Mouse (Mus musculus) limb, embryonic 15.5 days (tissue): ENCODE measurements around the gene Dnajc30. TPM values are rescaled to one million over a fixed set of nuclear protein-coding genes. Genes with fewer than 3 reads are reported as not detected.

ENCODE experiments used
- ATAC-seq: fragments of 200-750 bp; cut with Nextera tagmentation; 2 replicates; pipeline ENCODE4 v1.8.0; 2017; ENCODE audit warnings: low read depth, moderate TSS enrichment; ENCODE audit not compliant: insufficient number of reproducible peaks, low FRiP score, low TSS enrichment
- H3K27ac ChIP-seq: fragments of 300-500 bp; sonication (generic); 2 replicates; pipeline ENCODE4 v1.5.1; 2015; ENCODE audit warnings: moderate library complexity, mild to moderate bottlenecking, inconsistent platforms
- H3K27me3 ChIP-seq: fragments of 300-500 bp; sonication (generic); 2 replicates; pipeline ENCODE4 v1.6.1; 2015; ENCODE audit warnings: inconsistent platforms
- H3K36me3 ChIP-seq: fragments of 300-500 bp; sonication (generic); 2 replicates; pipeline ENCODE4 v1.6.1; 2015; ENCODE audit warnings: inconsistent platforms
- H3K4me1 ChIP-seq: fragments of 300-500 bp; sonication (generic); 2 replicates; pipeline ENCODE4 v1.6.1; 2015; ENCODE audit warnings: inconsistent platforms
- H3K4me2 ChIP-seq: fragments of 300-500 bp; sonication (generic); 2 replicates; pipeline ENCODE4 v1.6.1; 2015; ENCODE audit warnings: mild to moderate bottlenecking, inconsistent platforms
- H3K4me3 ChIP-seq: fragments of 300-500 bp; sonication (generic); 2 replicates; pipeline ENCODE4 v1.5.1; 2015; ENCODE audit warnings: mild to moderate bottlenecking, inconsistent platforms
- H3K9ac ChIP-seq: fragments of 300-500 bp; sonication (generic); 2 replicates; pipeline ENCODE4 v1.6.1; 2015; ENCODE audit warnings: inconsistent platforms
- H3K9me3 ChIP-seq: fragments of 300-500 bp; sonication (generic); 2 replicates; pipeline ENCODE4 v1.6.1; 2016; ENCODE audit warnings: inconsistent platforms
- WGBS: fragments of 180-500 bp; shearing (Covaris S2); methylation state at CpG from one replicate; pipeline ENCODE4 v1.1.7; 2015; 5-methylcytosine and 5-hydroxymethylcytosine counted together
- polyA plus RNA-seq: library from polyadenylated mRNA; unstranded; fragments of >200 nt; fragmentation: Nextera tagmentation; extraction: Ambion mirVana; gene quantifications from 2 replicates; pipeline ENCODE4 v1.2.1, GENCODE M21; 2015

Gene Dnajc30
- polyA plus RNA-seq, 1 experiment from 2014 or later = 33.3 TPM

GRCm38 (mm10) chr5:135115241-135115640 lies 51.2 kb downstream of the Dnajc30 start:
- H3K9me3 ChIP-seq = no peaks in the 10 kb centered on the region
- H3K4me2 ChIP-seq = no peak overlapping the region
- H3K9ac ChIP-seq = no peak overlapping the region
- no peak overlapping the region for H3K27ac ChIP-seq
- no peak for ATAC-seq
- no peaks in the 10 kb centered on the region for H3K36me3 ChIP-seq
- H3K4me3 ChIP-seq = no peak overlapping the region
- peaks cover 3% of the 10 kb centered on the region; the same call in 1 of the 2 replicates for H3K27me3 ChIP-seq
- peaks cover 5% of the 10 kb centered on the region; the same call in 1 of the 2 replicates for H3K4me1 ChIP-seq
- WGBS = 84% methylated on average over 8 of the region's 8 CpGs

Other genes starting within 250 kb of the Dnajc30 start
- not detected in 2 replicates for gene Tmem270, start 157.5 kb upstream of the Dnajc30 start, polyA plus RNA-seq
- 0.27 and 1.3 TPM in 2 replicates for gene Cldn13, start 148.7 kb upstream of the Dnajc30 start, polyA plus RNA-seq
- gene Mettl27, start 131.8 kb upstream of the Dnajc30 start, polyA plus RNA-seq = 13.9 and 17.0 TPM in 2 replicates
- gene Cldn4, start 117.3 kb upstream of the Dnajc30 start, polyA plus RNA-seq = 46.3 and 68.0 TPM in 2 replicates
- gene Cldn3, start 78.0 kb upstream of the Dnajc30 start, polyA plus RNA-seq = 26.0 and 27.2 TPM in 2 replicates
- gene Abhd11, start 55.0 kb upstream of the Dnajc30 start, polyA plus RNA-seq = 66.1 and 68.2 TPM in 2 replicates
- 9.9 and 11.3 TPM in 2 replicates for gene Stx1a, start 40.7 kb upstream of the Dnajc30 start, polyA plus RNA-seq
- 108 and 109 TPM in 2 replicates for gene Bud23, start 757 bp downstream of the Dnajc30 start, polyA plus RNA-seq
- 7.6 and 9.5 TPM in 2 replicates for gene Vps37d, start 14.1 kb downstream of the Dnajc30 start, polyA plus RNA-seq
- 0.82 and 0.86 TPM in 2 replicates for gene Mlxipl, start 25.7 kb downstream of the Dnajc30 start, polyA plus RNA-seq
- gene Tbl2, start 85.5 kb downstream of the Dnajc30 start, polyA plus RNA-seq = 30.1 and 33.4 TPM in 2 replicates
- 47.6 and 50.4 TPM in 2 replicates for gene Bcl7b, start 104.1 kb downstream of the Dnajc30 start, polyA plus RNA-seq
- 34.3 and 38.4 TPM in 2 replicates for gene Baz1b, start 123.1 kb downstream of the Dnajc30 start, polyA plus RNA-seq
- 18.6 and 23.3 TPM in 2 replicates for gene Fzd9, start 187.0 kb downstream of the Dnajc30 start, polyA plus RNA-seq